Mouse (Mus musculus): ENCODE results near the gene Phlda2. TPM values are rescaled to one million over a fixed set of nuclear protein-coding genes. Genes with fewer than 3 reads are reported as not detected.
A peak's percentile ranks its signal among the peaks of the same experiment; 100 is the strongest.

Phlda2 gene
- polyA plus RNA-seq, 1 experiment from 2014 or later, result 23.9 TPM

DNA sequence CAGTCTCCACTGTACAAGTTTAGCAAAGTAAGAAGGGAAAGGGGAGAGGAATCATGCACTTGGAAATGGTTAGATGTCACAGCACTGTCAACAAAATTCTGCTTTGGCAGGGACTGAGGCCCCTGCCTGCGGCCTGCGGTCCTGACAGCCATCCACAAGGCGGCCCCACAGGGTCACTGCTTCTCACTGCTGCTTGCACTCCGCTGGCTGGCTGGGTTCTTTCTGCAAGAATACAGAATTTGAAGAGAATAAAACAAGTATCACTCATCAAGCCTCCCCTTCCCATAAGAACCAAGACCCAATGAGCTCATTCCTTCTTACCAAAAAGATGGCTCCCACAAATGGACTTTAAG is 11.4 kb upstream of the Phlda2 start:
- Histone ChIP-seq H3K4me2 (ENCODE audit: low read length) (no peak overlapping the region), H3K27me3 (ENCODE audit: insufficient read depth, low read length) (no peaks in the 10 kb centered on the region), H3K4me3 (replicated peaks; ENCODE audit: low read depth, low read length) (no peak overlapping the region), H3K27ac (no peak overlapping the region), H3K9ac (ENCODE audit: low read depth, low read length) (no peak overlapping the region), H3K36me3 (ENCODE audit: insufficient read depth, low read length) (peaks cover 62% of the 10 kb centered on the region), H3K4me1 (replicated peaks; ENCODE audit: insufficient read depth, low read length) (no peaks in the 10 kb centered on the region), H3K9me3 (replicated peaks; ENCODE audit: low read length) (no peaks in the 10 kb centered on the region)
- DNase-seq (ENCODE audit: low spot score), result no peak
- no peak for ATAC-seq (replicated peaks; ENCODE audit: low FRiP score, low read depth)
- WGBS, result 89% methylated on average over 4 of the region's 4 CpGs
- TF ChIP-seq CTCF (IDR thresholded peaks at IDR 0.05; ENCODE audit: low read depth), result no peak

DNA sequence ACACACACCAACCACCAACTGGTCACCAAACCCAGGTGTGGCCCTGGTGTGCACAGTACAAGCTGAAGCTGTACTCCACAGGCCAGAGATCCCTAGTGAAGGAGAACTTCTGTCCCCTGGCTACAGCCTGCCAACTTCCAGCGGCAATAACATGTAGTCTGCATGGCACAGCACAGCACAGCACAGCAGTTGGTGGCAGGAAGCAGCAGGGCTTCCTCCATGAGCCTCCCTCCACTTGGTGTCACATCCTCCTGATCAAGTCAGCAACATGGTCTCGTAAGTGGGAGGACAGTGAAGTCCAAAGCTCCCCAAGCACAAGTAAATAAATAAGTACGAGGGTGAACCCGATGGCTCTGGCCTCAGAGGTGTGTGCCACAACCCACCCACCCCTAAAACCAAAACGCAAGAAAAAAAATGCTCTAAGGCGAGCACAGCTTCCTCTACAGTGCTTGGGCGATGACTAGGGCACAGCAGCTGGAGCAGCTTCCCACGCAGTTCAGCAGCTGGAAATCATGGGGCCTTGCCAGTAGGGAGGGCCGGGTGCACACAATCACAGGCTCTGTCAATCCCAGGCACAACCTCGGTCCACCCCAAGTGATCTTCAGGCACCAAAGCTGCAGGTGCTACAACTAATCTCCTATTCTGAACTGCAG is 10.9 kb upstream of the Phlda2 start:
- WGBS, result 91% methylated on average over 10 of the region's 10 CpGs
- H3K9me3 ChIP-seq (replicated peaks; ENCODE audit: low read length), result no peaks in the 10 kb centered on the region
- no peaks in the 10 kb centered on the region for H3K4me1 ChIP-seq (replicated peaks; ENCODE audit: insufficient read depth, low read length)
- no peak overlapping the region for H3K4me2 ChIP-seq (ENCODE audit: low read length)
- H3K4me3 ChIP-seq (replicated peaks; ENCODE audit: low read depth, low read length), result no peak overlapping the region
- ATAC-seq (replicated peaks; ENCODE audit: low FRiP score, low read depth), result no peak
- H3K27me3 ChIP-seq (ENCODE audit: insufficient read depth, low read length), result no peaks in the 10 kb centered on the region
- peaks cover 57% of the 10 kb centered on the region for H3K36me3 ChIP-seq (ENCODE audit: insufficient read depth, low read length)
- H3K27ac ChIP-seq, result no peak overlapping the region
- TF ChIP-seq CTCF (IDR thresholded peaks at IDR 0.05; ENCODE audit: low read depth), result no peak
- DNase-seq (ENCODE audit: low spot score), result no peak
- H3K9ac ChIP-seq (ENCODE audit: low read depth, low read length), result no peak overlapping the region

DNA sequence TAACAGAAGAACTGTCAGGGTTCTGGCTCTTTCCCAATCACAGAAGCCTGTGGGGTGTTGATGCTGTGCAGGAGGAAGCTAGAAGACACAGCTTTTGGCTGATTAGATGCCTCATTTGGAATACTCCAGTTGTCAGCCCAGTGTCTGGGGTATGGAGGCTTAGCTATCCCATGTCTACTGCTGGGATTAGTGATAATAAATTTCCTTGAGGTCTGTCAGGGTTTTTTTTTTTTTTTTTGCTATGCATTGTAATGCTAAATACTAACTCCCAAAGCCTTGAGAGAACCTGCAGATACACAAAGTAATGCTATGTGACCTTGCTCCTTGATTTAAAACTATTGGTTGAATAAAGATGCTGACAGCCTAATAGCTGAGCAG is 8.4 kb upstream of the Phlda2 start:
- H3K36me3 ChIP-seq (ENCODE audit: insufficient read depth, low read length), result peaks cover 31% of the 10 kb centered on the region
- no peak overlapping the region for H3K9ac ChIP-seq (ENCODE audit: low read depth, low read length)
- TF ChIP-seq CTCF (IDR thresholded peaks at IDR 0.05; ENCODE audit: low read depth), result no peak
- H3K4me1 ChIP-seq (replicated peaks; ENCODE audit: insufficient read depth, low read length), result no peaks in the 10 kb centered on the region
- no peak overlapping the region for H3K4me3 ChIP-seq (replicated peaks; ENCODE audit: low read depth, low read length)
- no peak for DNase-seq (ENCODE audit: low spot score)
- no peaks in the 10 kb centered on the region for H3K9me3 ChIP-seq (replicated peaks; ENCODE audit: low read length)
- no peak for ATAC-seq (replicated peaks; ENCODE audit: low FRiP score, low read depth)
- no peak overlapping the region for H3K4me2 ChIP-seq (ENCODE audit: low read length)
- no peaks in the 10 kb centered on the region for H3K27me3 ChIP-seq (ENCODE audit: insufficient read depth, low read length)
- no peak overlapping the region for H3K27ac ChIP-seq

DNA sequence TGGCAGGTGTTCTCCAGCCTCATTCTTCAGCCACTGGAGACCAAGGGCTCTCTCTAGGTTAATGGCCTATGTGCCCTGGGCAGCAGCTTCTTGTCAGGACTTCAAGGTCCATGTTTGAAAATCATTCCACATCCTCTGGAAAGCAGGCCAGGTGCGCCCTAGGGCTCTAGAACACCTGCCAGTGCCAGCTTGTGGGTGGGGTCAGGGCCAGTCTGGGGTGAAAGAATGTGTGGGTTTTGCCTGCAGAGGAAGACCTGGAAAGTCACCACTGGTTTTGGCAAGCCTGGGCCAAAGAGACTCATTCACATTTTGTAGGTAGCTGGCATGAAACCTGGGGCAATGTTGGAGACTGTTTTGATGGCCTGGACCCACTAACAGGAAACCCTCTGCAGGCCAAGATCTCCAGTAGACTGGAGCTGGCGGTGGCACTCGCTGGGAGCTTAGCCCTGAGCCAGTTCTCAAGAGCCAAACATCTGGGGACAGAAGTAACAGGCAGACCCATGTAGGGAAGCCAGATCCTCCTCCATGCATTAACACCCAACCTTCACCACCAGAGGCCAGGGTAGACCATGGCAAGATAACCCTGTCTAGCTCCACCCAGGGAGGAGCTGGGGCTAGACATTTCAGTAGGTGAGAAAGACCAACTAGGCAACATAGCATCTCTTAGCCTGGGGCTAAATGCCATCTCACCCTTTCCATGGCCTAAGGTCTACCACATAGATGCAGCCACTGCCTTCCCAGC is 7.8 kb upstream of the Phlda2 start:
- ATAC-seq (replicated peaks; ENCODE audit: low FRiP score, low read depth) (no peak), DNase-seq (ENCODE audit: low spot score) (no peak)
- no peaks in the 10 kb centered on the region for H3K9me3 ChIP-seq (replicated peaks; ENCODE audit: low read length)
- H3K36me3 ChIP-seq (ENCODE audit: insufficient read depth, low read length), result peaks cover 26% of the 10 kb centered on the region
- H3K27me3 ChIP-seq (ENCODE audit: insufficient read depth, low read length), result no peaks in the 10 kb centered on the region
- H3K4me1 ChIP-seq (replicated peaks; ENCODE audit: insufficient read depth, low read length), result no peaks in the 10 kb centered on the region
- no peak overlapping the region for H3K27ac ChIP-seq
- no peak overlapping the region for H3K4me2 ChIP-seq (ENCODE audit: low read length)
- H3K4me3 ChIP-seq (replicated peaks; ENCODE audit: low read depth, low read length), result no peak overlapping the region
- TF ChIP-seq CTCF (IDR thresholded peaks at IDR 0.05; ENCODE audit: low read depth), result no peak
- WGBS, result 83% methylated on average over 3 of the region's 3 CpGs
- no peak overlapping the region for H3K9ac ChIP-seq (ENCODE audit: low read depth, low read length)

DNA sequence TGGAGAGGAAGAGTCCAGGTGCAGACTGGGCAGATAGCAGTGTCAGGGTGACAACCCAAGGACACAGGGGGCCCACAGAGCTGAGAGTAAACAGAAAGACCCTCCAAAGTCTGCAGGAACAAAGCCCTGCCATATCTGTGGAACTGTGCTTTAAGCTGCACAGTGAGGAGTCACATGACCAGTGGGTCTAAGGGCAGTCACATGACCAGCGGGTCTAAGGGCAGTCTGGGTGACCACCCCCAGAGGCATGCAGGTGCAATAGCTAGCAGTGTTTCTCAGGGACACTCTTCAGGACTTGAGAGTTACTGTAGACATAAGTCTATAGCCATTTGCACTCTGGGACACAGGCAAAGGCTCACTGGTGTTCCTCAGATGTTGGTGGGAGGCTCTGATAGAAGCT is 6.6 kb upstream of the Phlda2 start:
- Histone ChIP-seq H3K4me1 (replicated peaks; ENCODE audit: insufficient read depth, low read length) (no peaks in the 10 kb centered on the region), H3K27ac (no peak overlapping the region), H3K4me2 (ENCODE audit: low read length) (no peak overlapping the region), H3K9me3 (replicated peaks; ENCODE audit: low read length) (no peaks in the 10 kb centered on the region), H3K4me3 (replicated peaks; ENCODE audit: low read depth, low read length) (no peak overlapping the region), H3K36me3 (ENCODE audit: insufficient read depth, low read length) (peaks cover 14% of the 10 kb centered on the region), H3K9ac (ENCODE audit: low read depth, low read length) (no peak overlapping the region), H3K27me3 (ENCODE audit: insufficient read depth, low read length) (no peaks in the 10 kb centered on the region)
- WGBS, result 89% methylated on average over 1 of the region's 1 CpGs
- DNase-seq (ENCODE audit: low spot score), result no peak
- ATAC-seq (replicated peaks; ENCODE audit: low FRiP score, low read depth), result no peak
- TF ChIP-seq CTCF (IDR thresholded peaks at IDR 0.05; ENCODE audit: low read depth), result no peak

DNA sequence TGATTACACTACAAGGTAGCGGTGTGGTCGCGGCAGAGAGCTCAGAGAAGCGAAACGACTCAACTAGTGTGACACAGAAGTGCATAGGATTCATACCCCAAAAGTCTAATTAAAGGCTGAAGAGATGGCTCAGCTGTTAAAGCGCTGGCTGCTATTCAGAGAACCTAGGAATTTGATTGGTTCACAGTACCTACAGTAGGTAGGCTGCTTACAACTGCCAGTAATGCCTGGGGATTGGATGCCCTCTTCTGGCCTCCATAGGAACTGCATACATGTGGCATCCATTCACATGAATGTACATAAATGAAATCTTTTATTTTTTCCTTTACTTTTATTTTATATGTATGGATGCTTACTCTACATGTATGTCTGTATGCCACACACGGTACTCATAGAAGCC is 3.7 kb upstream of the Phlda2 start:
- Histone ChIP-seq H3K27me3 (ENCODE audit: insufficient read depth, low read length) (peaks cover 10% of the 10 kb centered on the region), H3K9me3 (replicated peaks; ENCODE audit: low read length) (no peaks in the 10 kb centered on the region), H3K27ac (no peak overlapping the region), H3K4me1 (replicated peaks; ENCODE audit: insufficient read depth, low read length) (0 out of 2 replicates have a peak, but pooled peaks cover 5% of the 10 kb centered on the region), H3K9ac (ENCODE audit: low read depth, low read length) (no peak overlapping the region), H3K4me2 (ENCODE audit: low read length) (no peak overlapping the region), H3K36me3 (ENCODE audit: insufficient read depth, low read length) (no peaks in the 10 kb centered on the region), H3K4me3 (replicated peaks; ENCODE audit: low read depth, low read length) (no peak overlapping the region)
- TF ChIP-seq CTCF (IDR thresholded peaks at IDR 0.05; ENCODE audit: low read depth), result peak; percentile 92
- 32% methylated on average over 7 of the region's 7 CpGs for WGBS
- peak; percentile 57 for DNase-seq (ENCODE audit: low spot score)
- no peak for ATAC-seq (replicated peaks; ENCODE audit: low FRiP score, low read depth)
